Mouse (Mus musculus): ENCODE data around the gene Galnt2.

DNA sequence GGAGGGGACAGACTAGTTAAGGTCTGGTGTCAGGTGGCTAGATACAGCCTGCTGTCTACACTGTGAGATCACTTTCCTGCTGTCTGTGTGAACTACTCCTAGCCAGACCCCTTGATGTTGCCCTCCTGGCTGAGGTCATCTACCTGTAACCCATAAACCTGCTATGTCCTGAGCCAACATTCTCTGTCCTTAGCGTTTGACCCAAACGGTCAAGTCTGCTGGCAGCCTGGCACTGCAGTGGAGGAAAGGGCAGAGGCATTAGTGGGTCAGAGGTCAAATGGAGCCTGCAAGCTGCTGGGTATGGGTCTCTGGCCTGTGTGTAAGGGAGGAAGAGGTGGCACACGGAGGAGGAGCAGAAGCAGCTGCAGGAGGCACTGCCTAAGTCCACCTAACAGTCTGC, 41.6 kb downstream of the Galnt2 start:
- TF ChIP-seq CTCF (IDR thresholded peaks at IDR 0.05; ENCODE audit: extremely low read depth, insufficient read length, insufficient replicate concordance, low read depth, low read length) (no peak), POLR2A (IDR thresholded peaks at IDR 0.05; ENCODE audit: low read depth, low read length) (no peak)

Measured in small intestine, adult 2 months (tissue).